Mouse (Mus musculus): ENCODE data around the gene Evx2.

GRCm38 (mm10) chr2:74663291-74663925, 4.1 kb upstream of the Evx2 start:
- peak; percentile 46; the same call in 1 of the 2 replicates for TF ChIP-seq CTCF (IDR thresholded peaks at IDR 0.05; ENCODE audit: control insufficient read depth, insufficient read depth, insufficient replicate concordance, low read depth, low read length)
- no peak for TF ChIP-seq POLR2A (IDR thresholded peaks at IDR 0.05; ENCODE audit: control insufficient read depth, low read depth, low read length)

Data from testis, adult 2 months (tissue).